Mouse (Mus musculus) spleen, adult 2 months (tissue): ENCODE measurements around the gene Sema6b. TPM values are rescaled to one million over a fixed set of nuclear protein-coding genes. Genes with fewer than 3 reads are reported as not detected.

Experiments used
- DNase-seq, 2 experiments: peaks; one replicate each; pipeline versions ENCODE4 v3.0.0 to v3.0.0-alpha.2; 2012 to 2021; ENCODE audit warnings: low spot score in 2 of 2, low read depth in 1 of 2
- H3K27ac ChIP-seq: fragments of 200-500 bp; 2 replicates; pipeline ENCODE4 v1.5.1; 2012; ENCODE audit warnings: low read length, inconsistent platforms; ENCODE audit not compliant: insufficient read depth
- H3K27me3 ChIP-seq: fragments of 200-500 bp; 2 replicates; pipeline ENCODE4 v1.6.1; 2012; ENCODE audit warnings: mild to moderate bottlenecking, moderate library complexity, low read length, inconsistent platforms; ENCODE audit not compliant: control insufficient read depth, insufficient read depth
- H3K36me3 ChIP-seq: fragments of 200-500 bp; 2 replicates; pipeline ENCODE4 v1.6.1; 2012; ENCODE audit warnings: mild to moderate bottlenecking, low read length, inconsistent platforms; ENCODE audit not compliant: control insufficient read depth, insufficient read depth
- H3K4me1 ChIP-seq: fragments of 200-500 bp; 2 replicates; pipeline ENCODE4 v1.6.1; 2011; ENCODE audit warnings: inconsistent platforms; ENCODE audit not compliant: control insufficient read depth, insufficient read depth, insufficient read length
- H3K4me3 ChIP-seq: fragments of 200-500 bp; 2 replicates; pipeline ENCODE4 v1.5.1; 2011; ENCODE audit warnings: mild to moderate bottlenecking, inconsistent platforms; ENCODE audit not compliant: insufficient read depth, insufficient read length; ENCODE audit errors: extremely low read depth
- CTCF ChIP-seq: fragments of 200-500 bp; IDR thresholded peaks from 2 replicates; pipeline ENCODE4 v1.5.1; 2011; ENCODE audit warnings: mild to moderate bottlenecking, inconsistent platforms; ENCODE audit not compliant: insufficient read depth, insufficient read length, insufficient replicate concordance; ENCODE audit errors: extremely low read depth
- POLR2A ChIP-seq: fragments of 200-500 bp; IDR thresholded peaks from 2 replicates; pipeline ENCODE4 v1.6.1; 2011; ENCODE audit warnings: low read depth, low read length, inconsistent platforms
- WGBS: fragments of 180-500 bp; shearing (Covaris S2); methylation state at CpG from one replicate; pipeline ENCODE4 v1.1.7; 2018; 5-methylcytosine and 5-hydroxymethylcytosine counted together
- polyA plus RNA-seq: library from polyadenylated mRNA; depleted of rRNA; stranded (reverse); fragments of >200 nt; gene quantifications from 2 replicates; pipeline ENCODE4 v1.2.3, GENCODE M21; 2012

Gene Sema6b
- polyA plus RNA-seq, 1 experiment: 9.1 TPM

- Histone ChIP-seq H3K4me3 (peak overlapping the region; percentile 56), H3K27me3 (0 out of 2 replicates have a peak, but pooled peaks cover 4% of the 10 kb centered on the region), H3K4me1 (peaks cover 5% of the 10 kb centered on the region), H3K36me3 (no peaks in the 10 kb centered on the region), H3K27ac (peak overlapping the region; percentile 36)
- TF ChIP-seq POLR2A (no peak), CTCF (peak; percentile 99)
- DNase-seq: peak; percentile 36 to 71
- 3% methylated on average over 27 of the region's 27 CpGs for WGBS
Measured at GRCm38 (mm10) chr17:56134463-56134971, 5.6 kb downstream of the Sema6b start.

- WGBS: 2% methylated on average over 21 of the region's 21 CpGs
- Histone ChIP-seq H3K27ac (peak overlapping the region; percentile 47), H3K27me3 (0 out of 2 replicates have a peak, but pooled peaks cover under 1% of the 10 kb centered on the region), H3K4me3 (peak overlapping the region; percentile 56; the same call in 1 of the 2 replicates), H3K36me3 (no peaks in the 10 kb centered on the region), H3K4me1 (peaks cover 5% of the 10 kb centered on the region; the same call in 1 of the 2 replicates)
- peak in 1 of 2 experiments; percentile 32 for DNase-seq
- no peak for TF ChIP-seq CTCF
- no peak for TF ChIP-seq POLR2A
Measured at GRCm38 (mm10) chr17:56133457-56134363, 6.4 kb downstream of the Sema6b start.

- no peak overlapping the region for H3K4me3 ChIP-seq
- no peak overlapping the region for H3K27ac ChIP-seq
- peak; percentile 42 to 58 for DNase-seq
- H3K4me1 ChIP-seq: peaks cover 5% of the 10 kb centered on the region; the same call in 1 of the 2 replicates
- no peaks in the 10 kb centered on the region for H3K36me3 ChIP-seq
- no peaks in the 10 kb centered on the region for H3K27me3 ChIP-seq
- WGBS: 6% methylated on average over 14 of the region's 14 CpGs
- TF ChIP-seq CTCF: peak; percentile 81
- no peak for TF ChIP-seq POLR2A
Measured at GRCm38 (mm10) chr17:56132661-56133060, 7.5 kb downstream of the Sema6b start.

- Histone ChIP-seq H3K4me1 (peaks cover 5% of the 10 kb centered on the region; the same call in 1 of the 2 replicates), H3K4me3 (no peak overlapping the region), H3K27ac (no peak overlapping the region), H3K36me3 (no peaks in the 10 kb centered on the region), H3K27me3 (no peaks in the 10 kb centered on the region)
- peak; percentile 36 to 64 for DNase-seq
- WGBS: 42% methylated on average over 7 of the region's 7 CpGs
- TF ChIP-seq CTCF (peak; percentile 87; the same call in 1 of the 2 replicates), POLR2A (no peak)
Measured at GRCm38 (mm10) chr17:56131814-56132213, 8.3 kb downstream of the Sema6b start.

- no peak overlapping the region for H3K27ac ChIP-seq
- H3K36me3 ChIP-seq: no peaks in the 10 kb centered on the region
- H3K4me1 ChIP-seq: peaks cover 5% of the 10 kb centered on the region; the same call in 1 of the 2 replicates
- TF ChIP-seq POLR2A: no peak
- no peak for TF ChIP-seq CTCF
- no peaks in the 10 kb centered on the region for H3K27me3 ChIP-seq
- WGBS: 87% methylated on average over 10 of the region's 10 CpGs
- H3K4me3 ChIP-seq: no peak overlapping the region
- no peak for DNase-seq
Measured at GRCm38 (mm10) chr17:56131136-56131535, 9.0 kb downstream of the Sema6b start.

GRCm38 (mm10) chr17:56128246-56128645, 11.9 kb downstream of the Sema6b start:
- 43% methylated on average over 15 of the region's 15 CpGs for WGBS
- no peak for DNase-seq
- Histone ChIP-seq H3K36me3 (no peaks in the 10 kb centered on the region), H3K4me3 (no peak overlapping the region), H3K27me3 (0 out of 2 replicates have a peak, but pooled peaks cover 4% of the 10 kb centered on the region), H3K4me1 (no peaks in the 10 kb centered on the region; the same call in 1 of the 2 replicates), H3K27ac (no peak overlapping the region)
- no peak for TF ChIP-seq CTCF
- TF ChIP-seq POLR2A: no peak
